Mouse (Mus musculus) hindbrain, embryonic 11.5 days (tissue): ENCODE measurements around the gene Mup15. TPM values are rescaled to one million over a fixed set of nuclear protein-coding genes. Genes with fewer than 3 reads are reported as not detected.
"Not testable (repeated sequence)": the region's sequence is repeated elsewhere in the genome, so short reads cannot be mapped to it uniquely, and the experiment has no call there.

Experiments
- ATAC-seq: fragments of 200-750 bp; cut with Nextera tagmentation; 2 replicates; pipeline ENCODE4 v1.8.0; 2017; ENCODE audit warnings: mild to moderate bottlenecking, moderate TSS enrichment, moderate library complexity; ENCODE audit not compliant: low FRiP score
- DNase-seq: peaks from one replicate; pipeline ENCODE4 v3.0.0-alpha.2; 2015; ENCODE audit warnings: low spot score
- H3K27ac ChIP-seq: fragments of 300-500 bp; sonication (generic); 2 replicates; pipeline ENCODE4 v1.5.1; 2014; ENCODE audit warnings: mild to moderate bottlenecking, low read depth, low read length
- H3K27me3 ChIP-seq: fragments of 300-500 bp; sonication (generic); 2 replicates; pipeline ENCODE4 v1.6.1; 2014; ENCODE audit warnings: mild to moderate bottlenecking, low read length, moderate library complexity, mixed read lengths; ENCODE audit not compliant: control insufficient read depth, insufficient read depth
- H3K36me3 ChIP-seq: fragments of 300-500 bp; sonication (generic); 2 replicates; pipeline ENCODE4 v1.6.1; 2014; ENCODE audit warnings: mild to moderate bottlenecking, low read length, moderate library complexity, mixed read lengths; ENCODE audit not compliant: control insufficient read depth, insufficient read depth
- H3K4me1 ChIP-seq: fragments of 300-500 bp; sonication (generic); replicated peaks from 2 replicates; pipeline ENCODE4 v1.6.1; 2014; ENCODE audit warnings: low read length, mixed read lengths; ENCODE audit not compliant: control insufficient read depth, insufficient read depth
- H3K4me2 ChIP-seq: fragments of 300-500 bp; sonication (generic); replicated peaks from 2 replicates; pipeline ENCODE4 v1.6.1; 2014; ENCODE audit warnings: mild to moderate bottlenecking, low read depth, low read length
- H3K4me3 ChIP-seq: fragments of 300-500 bp; sonication (generic); 2 replicates; pipeline ENCODE4 v1.5.1; 2014; ENCODE audit warnings: low read depth, low read length
- H3K9ac ChIP-seq: fragments of 300-500 bp; sonication (generic); 2 replicates; pipeline ENCODE4 v1.6.1; 2014; ENCODE audit warnings: low read depth, low read length
- H3K9me3 ChIP-seq: fragments of 300-500 bp; sonication (generic); 2 replicates; pipeline ENCODE4 v1.6.1; 2016; ENCODE audit warnings: low read length; ENCODE audit not compliant: control insufficient read depth
- WGBS: fragments of 180-500 bp; shearing (Covaris S2); extraction: QIAGEN DNeasy Blood & Tissue Kit; methylation state at CpG from one replicate; pipeline ENCODE4 v1.1.7; 2014; 5-methylcytosine and 5-hydroxymethylcytosine counted together
- polyA plus RNA-seq: library from polyadenylated mRNA; unstranded; fragments of >200 nt; fragmentation: Nextera tagmentation; extraction: Ambion mirVana; gene quantifications from 2 replicates; pipeline ENCODE4 v1.2.1, GENCODE M21; 2014

Mup15 gene
- polyA plus RNA-seq, result not detected in 2 replicates

GRCm38 (mm10) chr4:61439643-61440042 is at the start of gene Mup15:
Mup15 (minus strand) TSS chr4:61439743.
- H3K27me3 ChIP-seq, ATAC-seq, H3K9me3 ChIP-seq, H3K4me3 ChIP-seq, H3K27ac ChIP-seq, H3K36me3 ChIP-seq, H3K4me2 ChIP-seq, DNase-seq, H3K4me1 ChIP-seq, H3K9ac ChIP-seq: not testable (repeated sequence)
- no CpG with 5 or more reads among the region's 4 CpGs for WGBS

Other genes starting within 250 kb of the Mup15 start
- gene Mup13, start 211.5 kb downstream of the Mup15 start, polyA plus RNA-seq, result not detected in 2 replicates
- gene Mup14, start 135.7 kb downstream of the Mup15 start, polyA plus RNA-seq, result 0.24 TPM in 1 of 2 replicates, not detected in the other
- not detected in 2 replicates for gene Mup16, start 79.8 kb upstream of the Mup15 start, polyA plus RNA-seq
- not detected in 2 replicates for gene Mup17, start 156.1 kb upstream of the Mup15 start, polyA plus RNA-seq
- gene Mup18, start 234.4 kb upstream of the Mup15 start, polyA plus RNA-seq, result not detected in 2 replicates